Mouse (Mus musculus) embryo, embryonic 11.5 days (tissue): ENCODE data around the gene Pip4k2b.

Experiments used
- DNase-seq: peaks from one replicate; pipeline ENCODE4 v3.0.0-alpha.2; 2012; ENCODE audit warnings: low read depth, low spot score

Pip4k2b gene

GRCm38 (mm10) chr11:97666794-97667193 is 77.7 kb downstream of the Pip4k2b start:
- DNase-seq, result no peak

- no peak for DNase-seq
Measured at GRCm38 (mm10) chr11:97666221-97666620, 78.3 kb downstream of the Pip4k2b start.

GRCm38 (mm10) chr11:97665431-97665830 is 79.1 kb downstream of the Pip4k2b start:
- no peak for DNase-seq
